Mouse (Mus musculus) myocyte (in vitro differentiated cells): ENCODE results near the gene H2-T22.

Experiments
- CEBPB ChIP-seq: IDR thresholded peaks from 2 replicates; pipeline ENCODE4 v1.6.1; 2011; ENCODE audit warnings: mild to moderate bottlenecking, moderate library complexity; ENCODE audit not compliant: poor library complexity, insufficient read depth, severe bottlenecking
- E2F4 ChIP-seq: IDR thresholded peaks from one replicate; pipeline ENCODE4 v1.6.1; 2011; ENCODE audit warnings: mild to moderate bottlenecking, control low read depth, moderate library complexity; ENCODE audit not compliant: insufficient read depth
- POLR2A ChIP-seq: IDR thresholded peaks from one replicate; pipeline ENCODE4 v1.6.1; 2011; ENCODE audit warnings: low read depth, mild to moderate bottlenecking, control low read depth, moderate library complexity; ENCODE audit not compliant: insufficient read length
- TCF3 ChIP-seq: IDR thresholded peaks from one replicate; pipeline ENCODE4 v1.6.1; 2011; ENCODE audit warnings: low read depth, control low read depth; ENCODE audit not compliant: insufficient read length

- TF ChIP-seq POLR2A (no peak), CEBPB (no peak), TCF3 (no peak), E2F4 (no peak)
These were observed 14.9 kb downstream of the H2-T22 start for GRCm38 (mm10) chr17:36027663-36028062.
